ENCODE assay signal across 8 mouse cellular contexts in genomic region chr12:108766866-108767265, GRCm38 (mm10). TPM values are rescaled to one million over a fixed set of nuclear protein-coding genes. Genes with fewer than 3 reads are reported as not detected.
A peak's percentile ranks its signal among the peaks of the same experiment; 100 is the strongest.
DNase-seq lines count a peak whose midpoint lies in the region; ATAC-seq and TF ChIP-seq lines count a peak whose summit lies in the region.

No protein-coding gene starts in this region.

- no peak overlapping the region; the same call in 1 of the 2 replicates for H3K4me2 ChIP-seq in forebrain, embryonic 15.5 days (replicated peaks)
- peak overlapping the region; percentile 64; the same call in 1 of the 2 replicates for H3K4me2 ChIP-seq in lung, embryonic 14.5 days
- peak overlapping the region; percentile 75; the same call in 1 of the 2 replicates for H3K4me2 ChIP-seq in intestine, embryonic 16.5 days (ENCODE audit: low read depth, low read length)
- H3K4me2 ChIP-seq in stomach, embryonic 14.5 days (replicated peaks; ENCODE audit: low read depth, low read length), result no peak overlapping the region; the same call in 1 of the 2 replicates

- no peaks in the 10 kb centered on the region for H3K9me3 ChIP-seq in forebrain, embryonic 15.5 days
- no peaks in the 10 kb centered on the region for H3K9me3 ChIP-seq in forebrain, embryonic 10.5 days
- no peaks in the 10 kb centered on the region for H3K9me3 ChIP-seq in lung, embryonic 14.5 days (ENCODE audit: low read depth, low read length)
- H3K9me3 ChIP-seq in intestine, embryonic 16.5 days (ENCODE audit: control insufficient read depth, low read length), result no peaks in the 10 kb centered on the region
- H3K9me3 ChIP-seq in stomach, embryonic 14.5 days (ENCODE audit: control insufficient read depth, low read depth, low read length), result no peaks in the 10 kb centered on the region

- no peak for TF ChIP-seq CTCF in lung, embryonic 14.5 days (IDR thresholded peaks at IDR 0.05; ENCODE audit: low read depth)

- peaks cover 10% of the 10 kb centered on the region for H3K4me1 ChIP-seq in forebrain, embryonic 15.5 days
- peaks cover 19% of the 10 kb centered on the region for H3K4me1 ChIP-seq in forebrain, embryonic 10.5 days
- H3K4me1 ChIP-seq in lung, embryonic 14.5 days (ENCODE audit: insufficient read depth), result peaks cover 6% of the 10 kb centered on the region; the same call in 1 of the 2 replicates
- peaks cover 23% of the 10 kb centered on the region for H3K4me1 ChIP-seq in intestine, embryonic 16.5 days (ENCODE audit: control insufficient read depth, insufficient read depth, low read length)
- no peaks in the 10 kb centered on the region; the same call in 1 of the 2 replicates for H3K4me1 ChIP-seq in stomach, embryonic 14.5 days (ENCODE audit: control insufficient read depth, insufficient read depth, low read length)

- H3K27me3 ChIP-seq in forebrain, embryonic 15.5 days, result no peaks in the 10 kb centered on the region
- H3K27me3 ChIP-seq in forebrain, embryonic 10.5 days (ENCODE audit: poor library complexity, severe bottlenecking), result no peaks in the 10 kb centered on the region
- no peaks in the 10 kb centered on the region for H3K27me3 ChIP-seq in lung, embryonic 14.5 days (ENCODE audit: insufficient read depth, low read length)
- H3K27me3 ChIP-seq in intestine, embryonic 16.5 days (replicated peaks; ENCODE audit: control insufficient read depth, insufficient read depth, low read length), result no peaks in the 10 kb centered on the region
- H3K27me3 ChIP-seq in stomach, embryonic 14.5 days (ENCODE audit: control insufficient read depth, insufficient read depth, low read length), result no peaks in the 10 kb centered on the region

- no peak overlapping the region for H3K4me3 ChIP-seq in forebrain, embryonic 15.5 days
- no peak overlapping the region for H3K4me3 ChIP-seq in forebrain, embryonic 10.5 days
- no peak overlapping the region for H3K4me3 ChIP-seq in lung, embryonic 14.5 days (ENCODE audit: low read depth, low read length)
- no peak overlapping the region; the same call in 1 of the 2 replicates for H3K4me3 ChIP-seq in intestine, embryonic 16.5 days (ENCODE audit: low read length)
- H3K4me3 ChIP-seq in stomach, embryonic 14.5 days (ENCODE audit: low read depth, low read length), result no peak overlapping the region

- peak overlapping the region; percentile 43; the same call in 1 of the 2 replicates for H3K27ac ChIP-seq in forebrain, embryonic 15.5 days (replicated peaks)
- H3K27ac ChIP-seq in forebrain, embryonic 10.5 days, result no peak overlapping the region
- H3K27ac ChIP-seq in lung, embryonic 14.5 days (ENCODE audit: low read depth), result no peak overlapping the region
- H3K27ac ChIP-seq in intestine, embryonic 16.5 days (ENCODE audit: low read length), result no peak overlapping the region
- H3K27ac ChIP-seq in stomach, embryonic 14.5 days (ENCODE audit: low read length), result no peak overlapping the region

- H3K36me3 ChIP-seq in forebrain, embryonic 15.5 days, result no peaks in the 10 kb centered on the region
- peaks cover 8% of the 10 kb centered on the region for H3K36me3 ChIP-seq in forebrain, embryonic 10.5 days (replicated peaks)
- H3K36me3 ChIP-seq in lung, embryonic 14.5 days (ENCODE audit: insufficient read depth), result no peaks in the 10 kb centered on the region
- H3K36me3 ChIP-seq in intestine, embryonic 16.5 days (ENCODE audit: control insufficient read depth, insufficient read depth, low read length), result no peaks in the 10 kb centered on the region
- H3K36me3 ChIP-seq in stomach, embryonic 14.5 days (ENCODE audit: control insufficient read depth, insufficient read depth, low read length), result no peaks in the 10 kb centered on the region

- no peak for DNase-seq in forebrain, embryonic 10.5 days (ENCODE audit: extremely low spot score, low spot score)
- no peak for DNase-seq in lung, embryonic 14.5 days
- no peak for DNase-seq in lung, postnatal 14 days
- no peak for DNase-seq in layer of hippocampus, postnatal 36 days
- no peak for DNase-seq in layer of hippocampus, adult 18-20 months (ENCODE audit: low spot score in 2 of 2)

- 64% methylated on average over 7 of the region's 7 CpGs for WGBS in forebrain, embryonic 15.5 days
- WGBS in forebrain, embryonic 10.5 days, result 65% methylated on average over 7 of the region's 7 CpGs
- WGBS in lung, embryonic 14.5 days, result 37% methylated on average over 7 of the region's 7 CpGs
- 36% methylated on average over 7 of the region's 7 CpGs for WGBS in intestine, embryonic 16.5 days
- 38% methylated on average over 7 of the region's 7 CpGs for WGBS in stomach, embryonic 14.5 days

- no peak overlapping the region for H3K9ac ChIP-seq in forebrain, embryonic 15.5 days (replicated peaks)
- no peak overlapping the region for H3K9ac ChIP-seq in lung, embryonic 14.5 days
- H3K9ac ChIP-seq in intestine, embryonic 16.5 days (ENCODE audit: low read depth, low read length), result no peak overlapping the region
- no peak overlapping the region for H3K9ac ChIP-seq in stomach, embryonic 14.5 days (replicated peaks; ENCODE audit: low read depth, low read length)

- ATAC-seq in forebrain, embryonic 15.5 days (replicated peaks), result no peak
- ATAC-seq in lung, embryonic 14.5 days (ENCODE audit: insufficient read depth), result no peak
- no peak for ATAC-seq in intestine, embryonic 16.5 days
- 0 out of 2 replicates have a peak, but pooled peaks have one; percentile 1 for ATAC-seq in stomach, embryonic 14.5 days (ENCODE audit: insufficient number of reproducible peaks, insufficient read depth, low FRiP score, low read depth)

RNA-seq across cellular contexts. Expression of gene Yy1, which starts 25.9 kb away (rescaled TPM):
- polyA plus RNA-seq in forebrain, embryonic 15.5 days (2015; fragmentation: Nextera tagmentation; extraction: Ambion mirVana), result 17.2 and 18.7 TPM in 2 replicates
- 15.1 and 15.4 TPM in 2 replicates for polyA plus RNA-seq in forebrain, embryonic 10.5 days (2016; fragmentation: Nextera tagmentation; extraction: Ambion mirVana)
- polyA plus RNA-seq in lung, embryonic 14.5 days (2014; fragmentation: Nextera tagmentation; extraction: Ambion mirVana), result 24.3 and 26.3 TPM in 2 replicates
- polyA plus RNA-seq in intestine, embryonic 16.5 days (2015; fragmentation: Nextera tagmentation; extraction: Ambion mirVana), result 10.0 and 11.4 TPM in 2 replicates
- polyA plus RNA-seq in stomach, embryonic 14.5 days (2014; fragmentation: Nextera tagmentation; extraction: Ambion mirVana), result 20.9 and 22.4 TPM in 2 replicates
- total RNA-seq in layer of hippocampus, postnatal 36 days (2021), result 10 to 100 TPM; 52.1 to 55.8 TPM
- total RNA-seq in layer of hippocampus, adult 18-20 months (2021), result 10 to 100 TPM; 54.7 to 55.3 TPM

Comparison
In these comparisons a context has a peak if more than half of its experiments do, and no peak if none do; other contexts are left out.
1. H3K4me2 ChIP-seq: peak in lung, embryonic 14.5 days (single experiment) and intestine, embryonic 16.5 days (single experiment); none in forebrain, embryonic 15.5 days (single experiment) and stomach, embryonic 14.5 days (single experiment).